Comparison of ENCODE assay signal across 7 mouse cellular contexts in genomic region chr11:67456029-67456428, GRCm38 (mm10). TPM values are rescaled to one million over a fixed set of nuclear protein-coding genes. Genes with fewer than 3 reads are reported as not detected.
DNase-seq lines count a peak whose midpoint lies in the region; ATAC-seq lines count a peak whose summit lies in the region.

No protein-coding gene starts in this region.

- H3K36me3 ChIP-seq in forebrain, embryonic 14.5 days (ENCODE audit: control insufficient read depth, insufficient read depth, low read length): no peaks in the 10 kb centered on the region
- no peaks in the 10 kb centered on the region for H3K36me3 ChIP-seq in midbrain, embryonic 15.5 days (replicated peaks)

- peaks cover 18% of the 10 kb centered on the region; the same call in 1 of the 2 replicates for H3K27me3 ChIP-seq in forebrain, embryonic 14.5 days (replicated peaks; ENCODE audit: control insufficient read depth, insufficient read depth, low read length)
- peaks cover 7% of the 10 kb centered on the region; the same call in 1 of the 2 replicates for H3K27me3 ChIP-seq in midbrain, embryonic 15.5 days (replicated peaks)

- H3K4me3 ChIP-seq in forebrain, embryonic 14.5 days (ENCODE audit: low read depth, low read length): peak overlapping the region; percentile 65
- peak overlapping the region; percentile 53 for H3K4me3 ChIP-seq in midbrain, embryonic 15.5 days

- peak overlapping the region; percentile 69 for H3K9ac ChIP-seq in forebrain, embryonic 14.5 days (ENCODE audit: low read length)
- H3K9ac ChIP-seq in midbrain, embryonic 15.5 days: peak overlapping the region; percentile 69

- WGBS in forebrain, embryonic 14.5 days: 6% methylated on average over 7 of the region's 7 CpGs
- 14% methylated on average over 7 of the region's 7 CpGs for WGBS in midbrain, embryonic 15.5 days

- peak overlapping the region; percentile 98 for H3K4me2 ChIP-seq in forebrain, embryonic 14.5 days (ENCODE audit: low read length)
- peak overlapping the region; percentile 92 for H3K4me2 ChIP-seq in midbrain, embryonic 15.5 days

- peak; percentile 6 for DNase-seq in ovary, postnatal 14 days (ENCODE audit: low spot score)
- DNase-seq in ovary, postnatal 10 days (ENCODE audit: low spot score): no peak
- DNase-seq in forebrain, embryonic 14.5 days (ENCODE audit: low spot score): peak; percentile 24
- DNase-seq in kidney, postnatal 10 days: peak; percentile 39
- DNase-seq in urinary bladder, adult 2 months (ENCODE audit: low spot score): no peak
- DNase-seq in gastrocnemius, postnatal 25 days: no peak

- H3K4me1 ChIP-seq in forebrain, embryonic 14.5 days (ENCODE audit: control insufficient read depth, insufficient read depth, low read length): peaks cover 6% of the 10 kb centered on the region; the same call in 1 of the 2 replicates
- H3K4me1 ChIP-seq in midbrain, embryonic 15.5 days: peaks cover 12% of the 10 kb centered on the region

- no peak for ATAC-seq in forebrain, embryonic 14.5 days
- 0 out of 2 replicates have a peak, but pooled peaks have one; percentile 7 for ATAC-seq in midbrain, embryonic 15.5 days (replicated peaks)

- no peak overlapping the region for H3K27ac ChIP-seq in forebrain, embryonic 14.5 days (ENCODE audit: low read depth, low read length)
- no peak overlapping the region for H3K27ac ChIP-seq in midbrain, embryonic 15.5 days

- H3K9me3 ChIP-seq in forebrain, embryonic 14.5 days (replicated peaks; ENCODE audit: control insufficient read depth, low read length): no peaks in the 10 kb centered on the region
- no peaks in the 10 kb centered on the region for H3K9me3 ChIP-seq in midbrain, embryonic 15.5 days

RNA-seq across cellular contexts. Expression of gene Gas7, which starts 0.8 kb away (rescaled TPM):
- polyA plus RNA-seq in forebrain, embryonic 14.5 days (2014; fragmentation: Nextera tagmentation; extraction: Ambion mirVana): 39.5 and 49.3 TPM in 2 replicates
- polyA plus RNA-seq in midbrain, embryonic 15.5 days (2015; fragmentation: Nextera tagmentation; extraction: Ambion mirVana): 36.1 and 37.6 TPM in 2 replicates
- 10.5 and 16.2 TPM in 2 replicates for polyA plus RNA-seq in urinary bladder, adult 2 months (2012; rRNA removed)
- 10 to 100 TPM in 1 of 2 experiments, 1 to 10 TPM in 1; 9.2 to 12.2 TPM for total RNA-seq in gastrocnemius, postnatal 25 days (2021)

Comparison
In these comparisons a context has a peak if more than half of its experiments do, and no peak if none do; other contexts are left out.
1. DNase-seq: peak in ovary, postnatal 14 days (single experiment), forebrain, embryonic 14.5 days (single experiment) and kidney, postnatal 10 days (single experiment); none in ovary, postnatal 10 days (single experiment), urinary bladder, adult 2 months (single experiment) and gastrocnemius, postnatal 25 days (single experiment).